Mouse (Mus musculus) testis, postnatal 10 days (tissue): ENCODE measurements at regions not wholly inside any gene's neighbourhood (a gene's known extent, or its start where the extent isn't known, plus 50 kb on each side); places are given as distances from the start of the nearest gene placed in this dataset.

Source experiments
- DNase-seq: peaks from one replicate; pipeline ENCODE4 v3.0.0; 2021; ENCODE audit warnings: low spot score

DNA sequence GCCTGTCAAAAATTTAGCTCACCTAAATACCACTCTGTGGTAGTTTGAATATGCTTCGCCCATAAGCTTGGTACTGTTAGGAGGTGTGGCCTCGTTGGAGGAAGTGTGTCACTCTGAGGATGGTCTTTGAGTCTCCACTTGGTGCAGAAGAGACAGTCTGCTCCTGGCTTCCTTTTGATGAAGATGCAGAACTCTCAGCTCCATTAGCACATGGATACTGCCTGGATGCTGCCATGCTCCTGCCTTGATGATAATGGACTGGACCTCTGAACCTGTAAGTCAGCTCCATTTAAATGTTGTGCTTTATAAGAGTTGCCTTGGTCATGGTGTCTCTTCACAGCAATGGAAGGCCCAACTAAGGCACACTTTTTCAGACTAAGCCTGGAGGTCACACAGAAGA, 56.9 kb upstream of the Pik3r1 start:
- no peak for DNase-seq

DNA sequence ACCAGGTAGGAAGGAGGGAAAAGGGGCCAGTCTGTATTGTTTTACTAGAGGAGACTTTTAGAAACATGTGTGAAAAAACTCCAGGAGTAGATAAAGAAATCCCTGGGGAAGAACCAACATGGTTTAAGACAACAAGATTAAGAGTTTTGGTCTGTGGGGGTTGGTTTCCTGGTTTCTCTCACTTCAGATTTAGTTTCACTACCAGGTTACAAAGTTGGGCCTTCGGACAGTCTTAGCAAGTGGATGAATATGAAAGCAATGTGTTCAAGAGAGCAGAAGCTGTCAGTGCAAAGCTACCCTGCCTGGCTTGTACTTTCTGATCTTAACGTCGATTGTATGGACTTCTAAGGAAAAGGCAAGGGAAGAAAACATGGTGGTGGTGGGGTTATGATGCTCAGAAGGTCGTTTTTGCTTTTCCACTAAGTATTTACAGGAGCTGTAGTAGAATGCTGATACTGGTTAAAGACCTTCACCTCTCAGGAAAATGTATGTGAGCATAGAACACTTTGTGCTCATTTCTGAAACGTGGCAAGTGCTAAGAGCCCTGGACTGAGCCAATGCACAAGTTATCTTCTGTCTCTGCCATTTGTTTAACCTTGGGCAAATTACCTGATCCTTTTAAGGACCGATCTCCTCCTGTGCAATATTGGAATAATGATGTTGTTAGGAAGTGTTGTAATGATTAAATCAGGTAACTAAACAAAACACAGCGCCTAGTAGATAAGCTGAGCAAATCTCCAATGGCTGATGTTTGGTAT, 64.0 kb upstream of the Pik3r1 start:
- DNase-seq, result no peak

GRCm38 (mm10) chr13:101834546-101834945, 66.5 kb upstream of the Pik3r1 start:
- DNase-seq, result no peak

GRCm38 (mm10) chr13:101836992-101837391, 69.0 kb upstream of the Pik3r1 start:
- no peak for DNase-seq

GRCm38 (mm10) chr13:101844461-101845440, 76.7 kb upstream of the Pik3r1 start:
- DNase-seq, result no peak

DNA sequence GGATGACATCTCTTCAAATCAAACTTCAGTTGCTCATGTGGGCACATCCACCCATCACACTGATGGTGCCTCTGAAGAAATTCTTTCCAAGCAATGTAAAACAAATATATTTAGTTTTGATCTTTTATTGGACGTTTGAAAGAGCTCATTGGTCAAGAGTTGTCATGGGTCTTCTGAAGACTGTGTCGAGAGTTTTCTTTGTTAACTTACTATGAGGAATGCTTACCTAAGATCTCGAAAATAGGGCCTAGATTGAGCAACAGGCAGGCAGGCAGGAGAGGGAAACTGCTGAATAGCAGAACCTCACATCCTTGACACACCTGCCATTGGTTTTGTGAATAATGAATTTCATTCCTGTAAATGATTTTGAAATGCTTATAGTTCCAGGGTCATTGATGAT, 78.0 kb upstream of the Pik3r1 start:
- no peak for DNase-seq

DNA sequence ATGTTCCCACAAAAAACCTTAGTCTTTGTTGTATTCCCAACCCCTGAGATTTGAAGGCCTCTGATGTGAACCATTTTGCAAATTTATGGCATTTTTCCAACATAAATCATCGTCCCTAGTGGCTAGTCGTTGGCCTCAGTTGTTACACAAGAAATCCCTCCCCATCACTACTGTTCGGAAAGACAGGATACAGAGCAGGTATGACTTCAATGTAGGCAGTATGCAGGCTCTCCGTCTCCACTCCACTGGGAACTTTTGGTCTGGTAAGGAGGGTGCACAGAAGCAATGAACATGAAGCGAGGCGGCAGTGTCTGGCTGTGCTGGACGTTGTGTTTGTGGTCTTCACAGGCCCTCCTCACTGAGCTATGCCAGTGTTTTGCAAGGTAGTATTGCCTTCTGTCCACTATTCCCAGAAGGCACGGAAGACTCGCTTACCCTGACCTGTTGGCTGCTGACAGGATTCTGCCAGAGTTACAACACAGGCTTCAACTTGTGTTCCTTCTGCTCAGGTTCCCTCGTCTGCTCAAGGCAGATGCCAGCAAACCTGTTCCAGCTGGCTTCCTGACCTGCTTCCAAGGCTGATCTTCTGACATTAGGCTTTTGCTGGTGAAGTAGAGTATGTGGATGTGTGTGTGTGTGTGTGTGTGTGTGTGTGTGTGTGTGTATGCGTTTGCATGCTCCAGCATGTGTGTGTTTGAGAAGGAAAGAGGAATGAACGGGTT, 80.0 kb upstream of the Pik3r1 start:
- no peak for DNase-seq

DNA sequence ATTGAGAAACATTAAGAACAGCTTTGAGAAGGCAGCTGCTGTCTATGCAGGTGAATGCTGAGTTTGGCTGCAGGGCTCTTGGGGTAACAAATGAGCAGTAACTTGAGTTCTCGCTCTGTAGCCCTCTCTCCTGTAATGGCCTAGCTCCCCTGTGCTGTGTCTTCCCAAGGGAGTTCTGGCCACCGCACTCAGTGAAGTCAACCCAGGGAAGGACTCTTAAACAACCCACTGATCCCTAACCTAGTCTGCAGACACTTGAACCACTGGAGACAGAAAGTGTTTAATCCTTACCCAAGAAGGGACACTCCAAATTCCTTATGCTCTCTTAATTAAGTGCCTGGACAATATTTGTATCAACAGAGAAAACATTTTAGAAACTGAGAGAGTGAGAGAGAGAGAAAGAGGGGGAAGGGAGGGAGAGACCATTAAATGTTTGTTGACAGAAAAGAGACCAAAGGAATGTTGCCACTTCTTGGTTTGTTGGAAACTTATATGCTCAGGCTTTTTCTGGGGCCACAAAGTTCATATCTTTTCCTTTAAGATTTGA, 80.7 kb upstream of the Pik3r1 start:
- DNase-seq, result no peak

DNA sequence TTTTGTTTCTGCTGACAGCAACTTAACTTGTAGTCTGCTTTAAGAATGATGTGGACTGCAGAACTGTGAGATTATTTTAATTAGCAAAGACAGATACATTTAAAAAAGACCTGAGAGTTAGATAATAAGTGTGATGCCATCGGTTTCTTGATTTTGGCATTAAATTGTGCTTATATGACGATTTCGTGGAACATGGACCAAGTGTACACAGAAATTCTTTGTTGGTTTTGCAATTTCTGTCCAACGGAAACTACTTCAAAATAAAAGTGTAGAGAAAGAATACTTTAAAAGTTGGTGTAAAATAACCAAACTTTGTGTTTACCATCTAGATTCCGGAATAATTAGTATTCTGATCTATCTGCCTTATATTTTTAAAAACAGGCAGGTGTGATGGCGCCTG, 81.4 kb upstream of the Pik3r1 start:
- no peak for DNase-seq

- DNase-seq, result no peak
These were observed 83.3 kb upstream of the Pik3r1 start for GRCm38 (mm10) chr13:101851329-101851728.

DNA sequence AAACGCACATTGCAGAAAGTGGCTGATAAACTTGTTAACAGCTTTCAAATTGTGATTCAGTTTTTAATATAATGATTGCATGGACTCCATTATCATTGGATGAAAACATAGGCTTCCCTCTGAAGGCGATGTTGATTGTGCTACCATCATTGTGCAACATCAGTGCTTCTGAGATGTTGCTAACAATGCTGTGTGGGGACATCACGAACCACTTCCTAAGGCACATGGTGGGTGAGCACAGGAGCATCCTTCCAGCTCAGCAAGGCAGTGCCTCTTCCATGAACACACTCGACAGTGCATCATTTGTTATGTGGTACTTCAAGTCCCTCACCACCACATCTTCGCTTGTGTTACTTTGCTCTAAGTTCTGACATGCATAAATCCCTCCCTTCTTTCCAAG, 84.9 kb upstream of the Pik3r1 start:
- DNase-seq, result no peak

GRCm38 (mm10) chr13:101855141-101855540, 87.1 kb upstream of the Pik3r1 start:
- no peak for DNase-seq

GRCm38 (mm10) chr13:101860704-101861103, 92.7 kb upstream of the Pik3r1 start:
- DNase-seq, result no peak

GRCm38 (mm10) chr13:101862011-101862410, 94.0 kb upstream of the Pik3r1 start:
- no peak for DNase-seq

DNA sequence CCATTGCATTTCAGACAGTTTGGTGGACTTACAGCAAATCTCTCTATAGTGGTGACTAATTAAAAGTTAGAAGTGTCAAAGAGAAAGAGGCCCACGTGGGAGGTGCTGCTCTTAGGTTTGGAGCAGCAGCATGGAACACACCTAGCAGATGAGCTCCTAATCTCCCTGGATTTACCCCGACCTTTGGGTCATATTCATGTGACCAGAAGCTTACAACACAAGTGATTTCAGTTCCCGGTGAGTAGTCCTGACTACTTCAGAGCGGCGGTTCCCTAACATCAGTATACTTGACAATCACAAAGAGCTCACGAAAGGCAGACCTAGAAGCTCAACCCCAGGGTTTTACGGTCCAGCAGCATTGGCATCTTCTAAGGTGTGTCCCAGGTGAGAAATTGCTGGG, 95.0 kb upstream of the Pik3r1 start:
- no peak for DNase-seq

- DNase-seq, result no peak
These were observed 95.6 kb upstream of the Pik3r1 start for GRCm38 (mm10) chr13:101863602-101864001.

DNA sequence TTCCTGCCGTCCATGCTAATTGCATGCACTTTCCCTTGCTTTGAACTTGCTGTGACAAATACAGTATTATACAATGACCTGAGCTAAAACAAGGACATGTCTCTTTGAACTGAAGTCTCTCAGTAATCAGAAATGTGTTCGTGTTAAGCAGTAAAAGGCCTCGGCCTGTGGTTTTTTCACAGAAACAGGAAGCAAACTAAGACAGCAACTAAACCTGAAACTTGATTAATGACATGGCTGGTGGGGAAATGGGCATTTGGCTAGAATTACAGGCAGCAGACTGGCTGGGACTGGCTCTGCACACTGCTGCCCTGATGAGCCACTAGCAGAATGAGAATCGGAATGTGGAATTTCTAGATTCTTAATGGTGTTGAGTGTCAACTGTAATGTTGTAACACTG, 98.8 kb upstream of the Pik3r1 start:
- DNase-seq, result no peak

DNA sequence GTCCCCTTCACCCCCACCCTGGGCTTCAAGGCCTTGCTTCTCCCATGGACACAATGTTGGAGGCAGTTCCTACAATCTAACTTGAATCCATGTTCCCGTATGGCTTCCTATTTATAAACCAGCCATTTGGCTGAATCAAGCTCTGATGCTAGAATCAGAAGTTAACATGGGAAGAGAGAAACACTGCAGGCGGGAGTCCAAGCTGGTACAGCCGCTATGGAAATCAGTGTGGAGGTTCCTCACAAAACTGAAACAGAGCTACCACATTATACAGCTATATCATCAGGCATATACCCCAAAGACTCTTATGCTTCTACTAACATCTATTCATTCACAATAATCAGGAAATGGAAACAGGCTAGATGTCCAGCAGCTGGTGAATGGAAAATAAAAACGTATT, 106.7 kb upstream of the Pik3r1 start:
- DNase-seq, result no peak

DNA sequence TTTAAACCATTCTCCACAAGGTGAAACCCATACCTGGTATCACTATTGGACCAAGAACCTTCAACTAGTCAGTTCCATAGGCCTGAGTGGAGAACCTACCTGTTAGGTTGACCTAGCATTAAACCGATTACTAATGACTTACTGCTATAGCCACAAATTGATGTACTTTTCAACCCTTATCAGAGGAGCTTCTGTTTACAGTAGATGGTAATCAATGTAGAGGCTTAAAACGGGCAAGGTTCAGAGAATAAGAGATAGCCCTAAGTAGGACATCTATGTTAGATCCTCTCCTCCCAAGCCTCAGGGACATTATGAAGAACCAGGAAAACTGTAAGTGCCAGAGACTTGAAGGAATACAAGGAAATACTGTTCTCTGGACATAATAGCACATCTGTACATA, 108.1 kb upstream of the Pik3r1 start:
- DNase-seq, result no peak

DNA sequence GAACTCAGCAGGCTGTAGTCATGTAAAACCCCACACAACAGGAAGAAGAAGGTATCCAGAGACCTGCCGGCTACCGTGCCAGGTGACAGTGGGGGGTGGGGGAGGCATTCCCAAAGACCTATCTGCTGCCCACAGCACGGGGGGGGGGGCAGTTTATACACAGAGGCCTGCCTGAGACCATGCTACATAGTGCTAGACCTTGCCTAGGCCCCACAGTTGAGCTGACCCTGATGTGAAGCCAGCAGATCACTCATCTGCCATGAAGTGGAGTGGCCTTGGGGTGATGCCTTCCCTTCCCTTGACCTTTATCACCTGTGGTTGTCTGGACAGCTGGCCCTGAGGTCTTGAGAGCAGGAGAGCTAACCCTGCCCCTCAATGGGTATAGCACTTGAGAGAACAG, 108.6 kb upstream of the Pik3r1 start:
- DNase-seq, result no peak

GRCm38 (mm10) chr13:101878168-101878567, 110.2 kb upstream of the Pik3r1 start:
- DNase-seq, result no peak

DNA sequence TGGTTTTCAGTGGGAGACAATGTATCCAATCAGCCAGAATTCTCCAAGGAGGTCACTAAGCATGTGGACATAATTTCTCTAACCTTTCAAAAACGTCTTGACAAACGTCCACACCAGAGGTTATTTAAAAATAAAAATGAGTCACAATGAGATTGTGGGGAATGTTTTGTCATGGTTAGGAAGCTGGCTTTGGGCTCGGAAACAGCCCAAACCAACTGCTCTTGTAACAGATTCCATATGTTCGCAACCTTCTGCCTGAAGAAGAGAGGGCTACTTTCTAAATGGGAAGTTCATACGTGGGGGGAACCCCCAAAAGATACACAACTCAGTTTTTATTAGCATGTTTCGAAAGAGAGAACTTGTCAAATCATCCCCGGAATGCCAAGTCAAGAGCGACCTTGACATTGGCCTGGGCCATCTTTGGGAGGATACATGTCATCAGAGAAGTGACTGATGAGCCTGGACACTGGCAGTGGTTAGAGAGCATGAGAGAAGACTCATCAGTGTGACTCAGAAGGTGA, 111.6 kb upstream of the Pik3r1 start:
- no peak for DNase-seq
